Comparison of ENCODE assay signal across 16 mouse cellular contexts in the genomic region with DNA sequence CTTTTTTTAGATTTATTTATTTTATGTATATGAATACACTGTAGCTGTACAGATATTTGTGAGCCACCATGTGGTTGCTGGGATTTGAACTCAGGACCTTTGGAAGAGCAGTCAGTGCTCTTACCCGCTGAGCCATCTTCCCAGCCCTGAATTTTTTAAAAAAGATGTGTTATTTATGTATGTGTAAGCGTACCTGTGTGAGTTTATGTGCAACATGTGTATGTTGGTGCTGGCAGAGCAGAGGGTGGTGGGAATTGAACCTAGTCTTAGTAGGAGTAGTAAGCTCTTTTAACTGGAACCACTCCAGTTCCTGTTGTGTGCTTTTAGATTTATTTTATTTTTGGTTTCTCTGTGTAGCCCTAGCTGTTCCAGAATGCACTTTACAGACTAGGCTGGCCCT. TPM values are rescaled to one million over a fixed set of nuclear protein-coding genes. Genes with fewer than 3 reads are reported as not detected.
DNase-seq lines count a peak whose midpoint lies in the region; ATAC-seq and TF ChIP-seq lines count a peak whose summit lies in the region.
"Had no signal": no experiment of that assay in that cellular context is flagged by ENCODE, and none has a peak within 500 bp of the region (broad histone marks: within the 10 kb centered on the region; RNA-seq: fewer than 3 reads in every experiment).

No protein-coding gene starts in this region.

- 97% methylated on average over 2 of the region's 2 CpGs for WGBS in heart, embryonic 13.5 days
- WGBS in lung, embryonic 14.5 days, result 94% methylated on average over 2 of the region's 2 CpGs
- WGBS in lung, postnatal 0 days, result 98% methylated on average over 2 of the region's 2 CpGs
- 96% methylated on average over 2 of the region's 2 CpGs for WGBS in hindbrain, embryonic 15.5 days

- peak overlapping the region; percentile 85 for H3K4me2 ChIP-seq in heart, embryonic 13.5 days
- H3K4me2 ChIP-seq in lung, embryonic 14.5 days, result peak overlapping the region; percentile 58; the same call in 1 of the 2 replicates
- H3K4me2 ChIP-seq in lung, postnatal 0 days (replicated peaks; ENCODE audit: low read depth, low read length), result no peak overlapping the region
- 0 out of 2 replicates have a peak overlapping the region, but pooled peaks have one; percentile 75 for H3K4me2 ChIP-seq in hindbrain, embryonic 15.5 days
- peak overlapping the region; percentile 90 for H3K4me2 ChIP-seq in myocyte (ENCODE audit: low read depth)

- intact Hi-C loops in heart, postnatal 10 days (cut with DNase I), result no loop called here

- no peak overlapping the region for H3ac ChIP-seq in myocyte (ENCODE audit: control insufficient read depth, insufficient read length)

- no peak overlapping the region for H3K27ac ChIP-seq in heart, embryonic 13.5 days (replicated peaks)
- H3K27ac ChIP-seq in lung, embryonic 14.5 days (ENCODE audit: low read depth), result no peak overlapping the region
- no peak overlapping the region for H3K27ac ChIP-seq in lung, postnatal 0 days (ENCODE audit: low read length)
- no peak overlapping the region for H3K27ac ChIP-seq in hindbrain, embryonic 15.5 days (replicated peaks)
- H3K27ac ChIP-seq: kidney, postnatal 0 days; left cerebral cortex, adult 2 months had no signal

- TF ChIP-seq EP300 in lung, postnatal 0 days (IDR thresholded peaks at IDR 0.05), result no peak

- peak overlapping the region; percentile 76; the same call in 1 of the 2 replicates for H3K4me3 ChIP-seq in heart, embryonic 13.5 days
- H3K4me3 ChIP-seq in lung, embryonic 14.5 days (ENCODE audit: low read depth, low read length), result no peak overlapping the region
- no peak overlapping the region for H3K4me3 ChIP-seq in lung, postnatal 0 days (ENCODE audit: low read depth, low read length)
- H3K4me3 ChIP-seq in hindbrain, embryonic 15.5 days, result no peak overlapping the region
- H3K4me3 ChIP-seq in myocyte, result peak overlapping the region; percentile 51

- H3K36me3 ChIP-seq in heart, embryonic 13.5 days, result peaks cover 44% of the 10 kb centered on the region
- peaks cover 33% of the 10 kb centered on the region for H3K36me3 ChIP-seq in lung, embryonic 14.5 days (ENCODE audit: insufficient read depth)
- H3K36me3 ChIP-seq in lung, postnatal 0 days (ENCODE audit: insufficient read depth, low read length), result no peaks in the 10 kb centered on the region
- H3K36me3 ChIP-seq in hindbrain, embryonic 15.5 days, result peaks cover 13% of the 10 kb centered on the region
- no peaks in the 10 kb centered on the region for H3K36me3 ChIP-seq in myocyte (ENCODE audit: control insufficient read depth, insufficient read depth)

- no peak for ATAC-seq in heart, embryonic 13.5 days (ENCODE audit: extremely low read depth, insufficient number of reproducible peaks, low FRiP score, low TSS enrichment)
- ATAC-seq in lung, embryonic 14.5 days (ENCODE audit: insufficient read depth), result no peak
- no peak for ATAC-seq in lung, postnatal 0 days
- no peak for ATAC-seq in hindbrain, embryonic 15.5 days (ENCODE audit: low FRiP score, low read depth)
- ATAC-seq: CD4-positive, CD25-positive, alpha-beta regulatory T cell, adult 4 months had no signal

- TF ChIP-seq POLR2A in myocyte (IDR thresholded peaks at IDR 0.05; ENCODE audit: insufficient read length, low read depth), result no peak

- no peaks in the 10 kb centered on the region for H3K27me3 ChIP-seq in heart, embryonic 13.5 days (replicated peaks)
- no peaks in the 10 kb centered on the region for H3K27me3 ChIP-seq in lung, embryonic 14.5 days (ENCODE audit: insufficient read depth, low read length)
- no peaks in the 10 kb centered on the region for H3K27me3 ChIP-seq in lung, postnatal 0 days (replicated peaks; ENCODE audit: insufficient read depth, low read length)
- H3K27me3 ChIP-seq in hindbrain, embryonic 15.5 days, result no peaks in the 10 kb centered on the region
- H3K27me3 ChIP-seq in myocyte (ENCODE audit: control insufficient read depth, insufficient read depth, insufficient read length), result no peaks in the 10 kb centered on the region

- no peak for DNase-seq in heart, postnatal 10 days
- no peak for DNase-seq in lung, embryonic 14.5 days
- no peak for DNase-seq in lung, postnatal 0 days (ENCODE audit: low spot score)
- DNase-seq in cerebellum, adult 18-20 months, result no peak
- DNase-seq in spleen, adult 18-20 months, result no peak
- DNase-seq: adrenal gland, postnatal 25 days; cerebellum, adult 11 months; lung, postnatal 14 days; thymus, postnatal 36 days had no signal

- peaks cover 66% of the 10 kb centered on the region for H3K79me2 ChIP-seq in myocyte (ENCODE audit: control insufficient read depth, insufficient read depth)

- no peak for TF ChIP-seq CTCF in lung, embryonic 14.5 days (IDR thresholded peaks at IDR 0.05; ENCODE audit: low read depth)
- TF ChIP-seq CTCF in lung, postnatal 0 days (IDR thresholded peaks at IDR 0.05), result no peak

- H3K9me3 ChIP-seq in heart, embryonic 13.5 days, result no peaks in the 10 kb centered on the region
- no peaks in the 10 kb centered on the region for H3K9me3 ChIP-seq in lung, embryonic 14.5 days (ENCODE audit: low read depth, low read length)
- no peaks in the 10 kb centered on the region for H3K9me3 ChIP-seq in lung, postnatal 0 days (ENCODE audit: low read length)
- no peaks in the 10 kb centered on the region for H3K9me3 ChIP-seq in hindbrain, embryonic 15.5 days

- H3K9ac ChIP-seq in heart, embryonic 13.5 days, result peak overlapping the region; percentile 54; the same call in 1 of the 2 replicates
- no peak overlapping the region for H3K9ac ChIP-seq in lung, embryonic 14.5 days
- H3K9ac ChIP-seq in lung, postnatal 0 days (replicated peaks; ENCODE audit: low read depth), result no peak overlapping the region
- no peak overlapping the region for H3K9ac ChIP-seq in hindbrain, embryonic 15.5 days

- H3K4me1 ChIP-seq in heart, embryonic 13.5 days, result peaks cover 37% of the 10 kb centered on the region
- no peaks in the 10 kb centered on the region for H3K4me1 ChIP-seq in lung, embryonic 14.5 days (ENCODE audit: insufficient read depth)
- peaks cover under 1% of the 10 kb centered on the region; the same call in 1 of the 2 replicates for H3K4me1 ChIP-seq in lung, postnatal 0 days (ENCODE audit: insufficient read depth, low read depth, low read length)
- peaks cover 21% of the 10 kb centered on the region for H3K4me1 ChIP-seq in hindbrain, embryonic 15.5 days (replicated peaks)

TF ChIP-seq in myocyte, 11 proteins besides CTCF, POLR2A, EP300 and RAD21:
- TF ChIP-seq E2F4 (IDR thresholded peaks at IDR 0.05; ENCODE audit: insufficient read depth) (no peak), USF1 (IDR thresholded peaks at IDR 0.05; ENCODE audit: low read depth) (no peak), TCF12 (IDR thresholded peaks at IDR 0.05; ENCODE audit: insufficient read depth, poor library complexity, severe bottlenecking) (no peak), REST (IDR thresholded peaks at IDR 0.05; ENCODE audit: insufficient read depth, insufficient read length) (no peak)

RNA-seq across cellular contexts. Expression of gene Rabepk, which starts 4.5 kb away (rescaled TPM):
- polyA plus RNA-seq in heart, embryonic 13.5 days (2015; fragmentation: Nextera tagmentation; extraction: Ambion mirVana), result 22.9 and 27.2 TPM in 2 replicates
- 10 to 100 TPM; 13.0 to 16.7 TPM for total RNA-seq in heart, postnatal 10 days (2021)
- 39.6 and 45.0 TPM in 2 replicates for polyA plus RNA-seq in lung, embryonic 14.5 days (2014; fragmentation: Nextera tagmentation; extraction: Ambion mirVana)
- polyA plus RNA-seq in lung, postnatal 0 days (2015; fragmentation: Nextera tagmentation; extraction: Ambion mirVana), result 18.5 and 19.6 TPM in 2 replicates
- polyA plus RNA-seq in hindbrain, embryonic 15.5 days (2015; fragmentation: Nextera tagmentation; extraction: Ambion mirVana), result 24.8 and 27.3 TPM in 2 replicates
- 65.3 TPM for polyA plus RNA-seq in myocyte (2012; fragmentation: generic; extraction: Trizol)

RNA-seq across cellular contexts. Expression of gene Fbxw2, which starts 21.9 kb away (rescaled TPM):
- 55.0 and 66.1 TPM in 2 replicates for polyA plus RNA-seq in heart, embryonic 13.5 days (2015; fragmentation: Nextera tagmentation; extraction: Ambion mirVana)
- total RNA-seq in heart, postnatal 10 days (2021), result 10 to 100 TPM; 56.1 to 62.8 TPM
- polyA plus RNA-seq in lung, embryonic 14.5 days (2014; fragmentation: Nextera tagmentation; extraction: Ambion mirVana), result 73.8 and 77.5 TPM in 2 replicates
- polyA plus RNA-seq in lung, postnatal 0 days (2015; fragmentation: Nextera tagmentation; extraction: Ambion mirVana), result 86.6 and 87.3 TPM in 2 replicates
- polyA plus RNA-seq in hindbrain, embryonic 15.5 days (2015; fragmentation: Nextera tagmentation; extraction: Ambion mirVana), result 96.8 and 97.6 TPM in 2 replicates
- 43.9 TPM for polyA plus RNA-seq in myocyte (2012; fragmentation: generic; extraction: Trizol)

RNA-seq across cellular contexts. Expression of gene Gm34653, which starts 28.6 kb away (rescaled TPM):
- polyA plus RNA-seq in heart, embryonic 13.5 days (2015; fragmentation: Nextera tagmentation; extraction: Ambion mirVana), result not detected in 2 replicates
- not detected for total RNA-seq in heart, postnatal 10 days (2021)
- polyA plus RNA-seq in lung, embryonic 14.5 days (2014; fragmentation: Nextera tagmentation; extraction: Ambion mirVana), result not detected in 2 replicates
- polyA plus RNA-seq in lung, postnatal 0 days (2015; fragmentation: Nextera tagmentation; extraction: Ambion mirVana), result not detected in 2 replicates
- polyA plus RNA-seq in hindbrain, embryonic 15.5 days (2015; fragmentation: Nextera tagmentation; extraction: Ambion mirVana), result not detected in 2 replicates
- polyA plus RNA-seq in myocyte (2012; fragmentation: generic; extraction: Trizol), result not detected
- total RNA-seq: adrenal gland, postnatal 25 days; heart, adult 18-20 months had no signal
- polyA plus RNA-seq: CD4-positive, CD25-positive, alpha-beta regulatory T cell, adult 4 months; kidney, postnatal 0 days had no signal

RNA-seq across cellular contexts. Expression of gene Hspa5, which starts 32.4 kb away (rescaled TPM):
- 631 and 745 TPM in 2 replicates for polyA plus RNA-seq in heart, embryonic 13.5 days (2015; fragmentation: Nextera tagmentation; extraction: Ambion mirVana)
- total RNA-seq in heart, postnatal 10 days (2021), result 100 to 1,000 TPM; 390 to 403 TPM
- 981 and 1,088 TPM in 2 replicates for polyA plus RNA-seq in lung, embryonic 14.5 days (2014; fragmentation: Nextera tagmentation; extraction: Ambion mirVana)
- 372 and 523 TPM in 2 replicates for polyA plus RNA-seq in lung, postnatal 0 days (2015; fragmentation: Nextera tagmentation; extraction: Ambion mirVana)
- 436 and 443 TPM in 2 replicates for polyA plus RNA-seq in hindbrain, embryonic 15.5 days (2015; fragmentation: Nextera tagmentation; extraction: Ambion mirVana)
- polyA plus RNA-seq in myocyte (2012; fragmentation: generic; extraction: Trizol), result 451 TPM

RNA-seq across cellular contexts. Expression of gene Gapvd1, which starts 49.1 kb away (rescaled TPM):
- polyA plus RNA-seq in heart, embryonic 13.5 days (2015; fragmentation: Nextera tagmentation; extraction: Ambion mirVana), result 55.6 and 59.5 TPM in 2 replicates
- 10 to 100 TPM; 45.7 to 48.1 TPM for total RNA-seq in heart, postnatal 10 days (2021)
- polyA plus RNA-seq in lung, embryonic 14.5 days (2014; fragmentation: Nextera tagmentation; extraction: Ambion mirVana), result 84.4 and 91.7 TPM in 2 replicates
- 50.1 and 58.5 TPM in 2 replicates for polyA plus RNA-seq in lung, postnatal 0 days (2015; fragmentation: Nextera tagmentation; extraction: Ambion mirVana)
- 106 and 108 TPM in 2 replicates for polyA plus RNA-seq in hindbrain, embryonic 15.5 days (2015; fragmentation: Nextera tagmentation; extraction: Ambion mirVana)
- polyA plus RNA-seq in myocyte (2012; fragmentation: generic; extraction: Trizol), result 28.3 TPM

Comparison
In these comparisons a context has a peak if more than half of its experiments do, and no peak if none do; other contexts are left out.
1. H3K4me3 ChIP-seq: peak in heart, embryonic 13.5 days (single experiment) and myocyte (single experiment); none in lung, embryonic 14.5 days (single experiment), lung, postnatal 0 days (single experiment) and hindbrain, embryonic 15.5 days (single experiment).